Mouse (Mus musculus): Measurements from ENCODE around the gene Opa3. TPM values are rescaled to one million over a fixed set of nuclear protein-coding genes. Genes with fewer than 3 reads are reported as not detected.

The Opa3 gene
- polyA plus RNA-seq, 1 experiment, result 22.0 TPM

DNA sequence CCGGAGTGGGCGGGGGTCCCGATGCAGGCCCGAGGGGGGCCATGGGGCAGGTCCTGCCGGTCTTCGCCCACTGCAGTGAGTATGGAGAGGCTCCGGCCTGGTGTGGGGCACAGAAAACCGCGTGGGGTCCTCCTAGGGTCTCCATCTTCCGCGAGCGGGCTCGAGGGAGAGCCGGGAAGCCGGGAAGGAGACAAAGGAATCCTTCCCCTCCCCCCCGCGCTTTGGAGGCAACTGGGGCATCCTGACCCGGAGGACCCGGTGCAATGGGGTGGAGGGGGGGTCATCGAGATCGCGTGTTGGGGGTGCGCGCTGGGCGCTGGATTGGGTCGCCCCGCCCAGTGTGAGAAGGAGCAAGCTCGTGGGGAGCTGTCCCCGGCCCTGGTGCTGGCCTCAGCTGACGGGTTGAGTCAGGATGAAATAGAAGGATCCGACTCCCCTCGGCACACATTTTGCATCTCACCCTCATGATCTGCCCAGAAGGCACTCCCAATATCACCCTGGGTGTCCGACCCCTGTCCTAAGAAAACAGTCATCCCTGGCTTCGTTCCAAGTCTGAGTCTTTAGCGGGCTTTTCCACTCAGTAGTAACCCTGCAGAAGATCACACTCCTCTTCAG is 54.8 kb downstream of the Opa3 start:
- Histone ChIP-seq H3K4me1 (ENCODE audit: control insufficient read depth, insufficient read depth, low read length) (peaks cover 3% of the 10 kb centered on the region), H3K27ac (ENCODE audit: insufficient read depth, low read depth, low read length) (no peak overlapping the region), H3K4me3 (ENCODE audit: insufficient read depth, low read length) (peak overlapping the region; percentile 59)
- TF ChIP-seq CTCF (IDR thresholded peaks at IDR 0.05; ENCODE audit: low read depth, low read length) (no peak), POLR2A (IDR thresholded peaks at IDR 0.05; ENCODE audit: borderline replicate concordance, low read depth, low read length) (no peak)

DNA sequence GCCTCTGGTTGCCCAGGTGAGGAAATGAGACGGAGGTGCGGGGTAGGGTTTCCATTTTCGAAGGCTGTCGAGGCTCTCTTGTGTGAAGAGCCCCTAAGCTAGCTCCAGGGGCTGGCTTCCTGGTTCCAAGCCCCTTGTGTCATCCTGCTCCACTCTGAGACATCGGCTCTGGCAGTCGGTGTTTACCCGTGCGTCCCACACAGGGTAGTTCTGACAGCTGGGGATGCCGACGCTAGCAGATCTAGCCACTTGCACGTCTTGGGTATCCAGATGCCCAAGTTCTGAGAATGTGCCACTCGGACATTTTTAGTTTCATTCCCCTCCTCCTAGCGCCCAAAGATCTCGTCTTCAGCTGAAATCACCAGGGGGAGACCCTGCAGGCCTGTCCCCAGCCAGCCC is 55.3 kb downstream of the Opa3 start:
- no peak overlapping the region for H3K4me3 ChIP-seq (ENCODE audit: insufficient read depth, low read length)
- TF ChIP-seq POLR2A (IDR thresholded peaks at IDR 0.05; ENCODE audit: borderline replicate concordance, low read depth, low read length), result no peak
- TF ChIP-seq CTCF (IDR thresholded peaks at IDR 0.05; ENCODE audit: low read depth, low read length), result no peak
- H3K4me1 ChIP-seq (ENCODE audit: control insufficient read depth, insufficient read depth, low read length), result 0 out of 2 replicates have a peak, but pooled peaks cover 2% of the 10 kb centered on the region
- no peak overlapping the region for H3K27ac ChIP-seq (ENCODE audit: insufficient read depth, low read depth, low read length)

DNA sequence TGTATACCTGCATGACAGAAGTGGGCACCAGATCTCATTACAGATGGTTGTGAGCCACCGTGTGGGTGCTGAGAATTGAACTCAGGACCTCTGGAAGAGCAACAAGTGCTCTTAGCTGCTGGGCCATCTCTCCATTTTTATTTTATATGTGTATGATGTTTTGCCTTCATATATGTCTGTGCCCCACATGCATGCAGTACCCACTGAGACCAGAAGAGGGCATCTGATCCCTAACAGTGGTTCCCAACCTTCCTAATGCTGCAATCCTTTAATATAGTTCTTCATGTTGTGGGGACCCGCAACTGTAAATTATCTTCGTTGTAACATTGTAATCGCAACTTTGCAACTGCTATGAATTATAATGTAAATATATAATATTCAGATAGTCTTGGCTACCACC is 56.6 kb downstream of the Opa3 start:
- 0 out of 2 replicates have a peak, but pooled peaks cover 2% of the 10 kb centered on the region for H3K4me1 ChIP-seq (ENCODE audit: control insufficient read depth, insufficient read depth, low read length)
- H3K4me3 ChIP-seq (ENCODE audit: insufficient read depth, low read length), result no peak overlapping the region
- TF ChIP-seq POLR2A (IDR thresholded peaks at IDR 0.05; ENCODE audit: borderline replicate concordance, low read depth, low read length), result no peak
- TF ChIP-seq CTCF (IDR thresholded peaks at IDR 0.05; ENCODE audit: low read depth, low read length), result no peak
- no peak overlapping the region for H3K27ac ChIP-seq (ENCODE audit: insufficient read depth, low read depth, low read length)

DNA sequence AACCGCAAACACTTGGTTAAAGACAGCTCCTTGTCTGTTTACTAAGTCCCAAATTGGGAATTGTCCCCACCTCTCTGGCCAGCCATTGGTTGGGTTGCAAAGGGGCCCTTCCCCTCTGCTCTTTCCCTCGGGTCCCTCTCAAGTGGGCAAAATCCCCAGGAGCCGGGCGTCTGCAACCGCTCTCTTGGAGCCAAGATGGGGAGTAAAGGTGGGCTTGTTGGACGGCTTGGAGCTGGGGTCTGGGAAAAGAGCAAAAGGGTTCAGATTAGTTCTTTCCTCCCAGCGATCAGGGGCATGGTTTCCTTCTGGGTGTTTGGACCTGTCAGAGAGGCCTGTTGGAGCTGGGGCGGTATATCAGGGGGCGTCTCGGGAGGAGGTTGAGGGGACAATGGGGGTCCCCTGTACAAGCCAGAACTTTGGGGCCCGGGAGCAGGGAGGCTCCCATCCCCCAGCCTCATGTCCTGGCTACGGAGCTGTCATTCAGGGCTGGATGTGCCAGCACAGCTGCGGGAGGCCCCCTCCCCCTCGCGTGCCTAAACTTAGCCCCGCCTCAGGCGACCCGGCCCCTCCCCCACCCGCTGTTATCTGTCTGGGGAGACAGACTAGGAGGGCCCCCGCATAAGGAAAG is 62.9 kb downstream of the Opa3 start:
- H3K27ac ChIP-seq (ENCODE audit: insufficient read depth, low read depth, low read length), result no peak overlapping the region
- H3K4me1 ChIP-seq (ENCODE audit: control insufficient read depth, insufficient read depth, low read length), result no peaks in the 10 kb centered on the region
- H3K4me3 ChIP-seq (ENCODE audit: insufficient read depth, low read length), result no peak overlapping the region
- TF ChIP-seq POLR2A (IDR thresholded peaks at IDR 0.05; ENCODE audit: borderline replicate concordance, low read depth, low read length) (no peak), CTCF (IDR thresholded peaks at IDR 0.05; ENCODE audit: low read depth, low read length) (no peak)

DNA sequence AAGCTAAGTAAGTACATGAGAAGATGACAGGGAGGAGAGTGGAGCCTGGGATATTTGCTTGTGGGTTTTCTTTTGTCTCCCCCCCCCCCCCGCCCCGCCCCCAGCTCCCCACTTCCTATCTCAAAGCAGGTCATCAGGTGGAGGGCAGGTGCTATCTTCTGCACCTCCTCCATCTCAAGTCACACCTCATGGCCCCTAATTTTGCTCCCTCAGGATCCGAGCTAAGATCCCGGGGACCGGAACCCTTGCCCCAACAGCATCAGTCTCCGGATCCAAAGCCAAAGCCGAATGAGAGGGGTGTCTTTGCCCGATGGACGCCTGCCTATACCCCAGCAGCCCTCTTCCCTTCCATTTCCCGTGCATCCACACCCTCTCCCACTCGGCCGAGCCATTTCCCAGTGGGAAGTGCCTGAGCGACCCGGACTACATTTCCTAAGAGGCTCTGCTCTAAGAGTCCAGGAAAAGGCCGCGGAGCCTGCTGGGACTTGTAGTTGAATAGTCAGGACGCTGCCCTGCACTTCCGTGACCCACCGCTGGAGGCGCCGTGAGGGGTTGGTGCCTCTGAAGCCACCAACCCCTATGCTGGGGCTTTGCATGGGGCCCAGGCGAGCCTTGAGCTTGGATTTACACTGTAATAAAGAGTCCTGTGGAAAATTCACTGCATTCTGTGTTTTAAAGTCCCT is 67.5 kb downstream of the Opa3 start:
- H3K4me3 ChIP-seq (ENCODE audit: insufficient read depth, low read length), result peak overlapping the region; percentile 82
- H3K27ac ChIP-seq (ENCODE audit: insufficient read depth, low read depth, low read length), result no peak overlapping the region
- 0 out of 2 replicates have a peak, but pooled peaks cover 3% of the 10 kb centered on the region for H3K4me1 ChIP-seq (ENCODE audit: control insufficient read depth, insufficient read depth, low read length)
- peak; percentile 75 for TF ChIP-seq CTCF (IDR thresholded peaks at IDR 0.05; ENCODE audit: low read depth, low read length)
- TF ChIP-seq POLR2A (IDR thresholded peaks at IDR 0.05; ENCODE audit: borderline replicate concordance, low read depth, low read length), result no peak

DNA sequence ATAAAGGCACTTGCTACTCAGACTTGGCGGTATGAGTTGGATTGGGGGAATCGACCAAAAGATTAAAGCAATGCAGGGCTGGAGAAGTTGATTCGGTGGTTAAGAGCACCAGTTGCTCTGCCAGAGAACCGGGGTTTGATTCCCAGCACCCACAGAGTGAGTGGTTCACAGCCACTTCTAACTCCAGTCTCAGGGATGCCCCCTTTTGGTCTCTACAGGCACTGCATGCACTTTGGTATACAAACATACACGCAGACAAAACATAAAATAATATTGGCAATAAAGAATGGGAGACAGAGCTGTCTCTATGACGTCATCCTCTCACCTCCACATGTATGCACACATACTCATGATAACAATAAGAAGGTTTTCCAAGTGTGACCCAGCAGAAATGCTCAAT is 68.9 kb downstream of the Opa3 start:
- Histone ChIP-seq H3K4me3 (ENCODE audit: insufficient read depth, low read length) (no peak overlapping the region), H3K4me1 (ENCODE audit: control insufficient read depth, insufficient read depth, low read length) (peaks cover 9% of the 10 kb centered on the region), H3K27ac (ENCODE audit: insufficient read depth, low read depth, low read length) (no peak overlapping the region)
- TF ChIP-seq POLR2A (IDR thresholded peaks at IDR 0.05; ENCODE audit: borderline replicate concordance, low read depth, low read length) (no peak), CTCF (IDR thresholded peaks at IDR 0.05; ENCODE audit: low read depth, low read length) (no peak)

DNA sequence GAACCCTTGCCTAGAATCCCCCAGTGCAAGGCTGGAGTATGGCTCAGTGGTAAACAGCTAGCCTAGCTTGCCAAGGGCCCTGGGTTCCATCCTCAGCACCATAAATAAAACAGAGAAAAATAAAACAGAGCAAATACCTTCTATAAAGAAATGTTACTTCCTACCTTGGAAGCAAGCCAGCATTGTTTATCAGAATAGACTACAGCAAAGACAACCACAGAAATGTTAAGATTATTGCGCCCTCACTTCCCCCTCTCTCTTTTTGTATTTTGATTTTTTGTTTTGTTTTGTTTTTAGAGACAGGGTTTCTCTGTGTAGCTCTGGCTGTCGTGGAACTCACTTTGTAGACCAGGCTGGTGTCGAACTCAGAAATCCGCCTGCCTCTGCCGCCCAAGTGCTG is 69.7 kb downstream of the Opa3 start:
- peaks cover 9% of the 10 kb centered on the region for H3K4me1 ChIP-seq (ENCODE audit: control insufficient read depth, insufficient read depth, low read length)
- H3K4me3 ChIP-seq (ENCODE audit: insufficient read depth, low read length), result no peak overlapping the region
- TF ChIP-seq POLR2A (IDR thresholded peaks at IDR 0.05; ENCODE audit: borderline replicate concordance, low read depth, low read length) (no peak), CTCF (IDR thresholded peaks at IDR 0.05; ENCODE audit: low read depth, low read length) (no peak)
- H3K27ac ChIP-seq (ENCODE audit: insufficient read depth, low read depth, low read length), result no peak overlapping the region

DNA sequence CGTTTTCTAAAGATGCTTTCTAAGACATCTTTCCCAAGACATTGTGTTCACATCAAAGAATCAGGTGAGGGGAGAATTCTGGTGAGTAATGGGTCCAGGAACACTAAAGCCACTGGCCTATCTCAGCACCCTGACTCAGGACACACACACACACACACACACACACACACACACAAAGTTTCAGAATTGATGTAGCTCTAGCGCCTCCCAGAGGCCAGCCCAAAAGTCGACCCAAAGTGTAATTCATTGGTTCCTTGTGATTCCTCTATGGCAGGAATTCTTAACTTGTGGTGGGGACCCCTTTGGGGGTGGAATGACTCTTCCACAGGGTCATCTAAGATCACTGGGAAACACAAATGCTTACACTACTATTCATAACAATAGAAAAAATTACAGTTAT is 71.1 kb downstream of the Opa3 start:
- no peak overlapping the region for H3K4me3 ChIP-seq (ENCODE audit: insufficient read depth, low read length)
- TF ChIP-seq CTCF (IDR thresholded peaks at IDR 0.05; ENCODE audit: low read depth, low read length) (peak; percentile 71), POLR2A (IDR thresholded peaks at IDR 0.05; ENCODE audit: borderline replicate concordance, low read depth, low read length) (no peak)
- no peak overlapping the region for H3K27ac ChIP-seq (ENCODE audit: insufficient read depth, low read depth, low read length)

DNA sequence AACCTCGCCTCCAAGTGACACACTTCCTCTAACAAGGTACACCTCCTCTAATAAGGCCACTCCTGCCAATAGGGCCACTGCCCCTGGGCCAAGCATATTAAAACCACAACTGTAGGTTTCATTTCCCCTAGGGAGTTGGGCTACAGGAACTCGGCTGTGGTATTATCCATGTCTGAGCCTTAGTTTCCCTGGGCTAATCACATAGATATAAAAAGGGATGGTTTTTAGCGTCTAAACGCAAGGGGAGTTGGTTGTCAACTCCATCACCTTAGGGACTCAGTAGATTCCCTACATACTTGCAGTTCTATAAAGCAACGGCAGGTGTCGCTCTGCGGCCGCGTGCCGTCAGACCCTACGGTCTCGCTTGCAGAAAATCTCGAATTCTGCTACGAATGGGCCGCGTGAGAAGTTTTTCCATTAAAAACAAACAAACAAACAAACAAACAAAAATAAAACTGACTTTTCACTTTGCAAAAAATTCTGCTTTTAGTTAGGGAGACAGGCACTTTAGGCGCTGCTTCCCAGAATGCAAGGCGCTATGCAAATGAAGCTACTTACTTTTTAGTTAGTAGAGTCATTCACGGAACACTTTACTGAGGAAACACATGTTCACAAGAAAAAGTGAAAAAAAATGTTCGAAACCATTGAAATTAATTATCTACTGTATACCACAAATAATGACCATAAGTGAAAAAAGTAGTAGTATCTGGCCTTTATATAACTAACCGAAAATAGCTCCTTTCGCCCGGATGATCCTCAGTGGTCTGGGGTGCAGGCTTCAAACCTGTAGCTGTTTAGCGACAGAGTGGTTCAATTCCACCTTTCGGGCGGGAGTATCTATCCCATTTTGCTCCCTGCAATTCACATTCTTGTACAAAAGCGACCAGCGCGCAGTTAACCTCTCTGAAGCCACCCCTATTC is 72.6 kb downstream of the Opa3 start:
- H3K4me1 ChIP-seq (ENCODE audit: control insufficient read depth, insufficient read depth, low read length), result peaks cover 9% of the 10 kb centered on the region
- no peak overlapping the region for H3K27ac ChIP-seq (ENCODE audit: insufficient read depth, low read depth, low read length)
- TF ChIP-seq CTCF (IDR thresholded peaks at IDR 0.05; ENCODE audit: low read depth, low read length), result peak; percentile 99
- TF ChIP-seq POLR2A (IDR thresholded peaks at IDR 0.05; ENCODE audit: borderline replicate concordance, low read depth, low read length), result no peak
- peak overlapping the region; percentile 57 for H3K4me3 ChIP-seq (ENCODE audit: insufficient read depth, low read length)

More for the DNA sequence above, 71.1 kb downstream of the Opa3 start:
- H3K4me1 ChIP-seq (ENCODE audit: control insufficient read depth, insufficient read depth, low read length), result peaks cover 9% of the 10 kb centered on the region
